Mouse (Mus musculus): ENCODE measurements around the gene Iqcf1. TPM values are rescaled to one million over a fixed set of nuclear protein-coding genes. Genes with fewer than 3 reads are reported as not detected.
A peak's percentile ranks its signal among the peaks of the same experiment; 100 is the strongest.

Iqcf1 gene
- total RNA-seq (2021) = not detected

DNA sequence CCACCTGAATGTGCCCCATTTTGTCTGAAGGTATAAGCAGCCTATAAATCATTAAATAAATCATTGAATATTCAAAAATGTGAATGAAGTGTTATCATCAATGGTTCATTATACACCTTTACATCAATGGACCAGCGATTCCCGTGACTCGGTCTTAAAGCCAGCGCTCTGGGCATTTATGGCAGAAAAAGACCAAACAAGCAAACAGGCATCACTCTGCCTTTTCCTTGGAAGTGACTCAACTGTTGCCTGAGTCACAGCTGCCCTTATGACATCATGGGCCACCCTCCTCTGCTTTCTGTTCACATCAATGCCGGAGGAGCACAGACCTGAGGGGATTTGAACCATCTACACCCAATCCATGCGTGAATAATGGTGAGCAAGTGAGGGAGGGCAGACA, at the start of gene Iqcf1:
Gene Iqcf1 (plus strand): TSS at position 301 of the 400 bp plus-strand sequence.
- DNase-seq = no peak

DNA sequence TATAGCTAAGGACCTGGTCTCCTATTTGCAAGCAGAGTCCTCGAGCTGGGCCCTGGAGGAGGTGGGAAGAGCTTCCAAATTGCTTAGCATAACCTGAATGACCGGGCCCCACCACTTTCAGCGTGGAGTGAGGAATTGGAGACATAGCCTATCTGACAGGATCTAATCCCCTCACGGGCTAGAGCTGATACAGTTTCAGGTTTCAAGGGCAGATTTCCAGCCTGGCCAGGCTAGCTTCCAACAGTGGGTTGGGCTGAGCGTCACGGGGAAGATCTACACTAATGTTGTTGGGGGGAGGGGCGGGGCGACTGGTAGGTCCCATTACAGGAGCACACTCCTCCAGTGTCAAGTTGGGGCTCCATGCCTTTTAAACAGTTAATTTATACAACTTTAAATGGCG, 49.1 kb upstream of the Iqcf1 start:
- peak; percentile 69 for DNase-seq

GRCm38 (mm10) chr9:106451298-106451697, 48.5 kb upstream of the Iqcf1 start:
- DNase-seq = no peak

DNA sequence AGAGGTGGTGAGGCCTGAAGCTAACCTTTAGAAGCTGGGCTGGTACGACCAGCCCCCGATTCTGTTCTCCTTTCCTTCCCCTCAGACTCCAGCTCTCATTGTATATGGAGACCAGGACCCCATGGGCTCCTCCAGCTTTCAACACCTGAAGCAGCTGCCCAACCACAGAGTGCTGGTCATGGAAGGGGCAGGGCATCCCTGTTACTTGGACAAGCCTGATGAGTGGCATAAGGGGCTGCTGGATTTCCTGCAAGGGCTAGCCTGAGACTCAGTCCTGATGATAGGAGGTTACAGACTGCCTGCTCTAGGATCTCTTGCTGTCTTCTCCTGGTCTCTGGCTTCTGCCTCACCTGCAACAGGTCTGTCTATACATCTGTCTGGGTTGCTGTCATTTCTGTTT, 47.9 kb upstream of the Iqcf1 start:
- no peak for DNase-seq

DNA sequence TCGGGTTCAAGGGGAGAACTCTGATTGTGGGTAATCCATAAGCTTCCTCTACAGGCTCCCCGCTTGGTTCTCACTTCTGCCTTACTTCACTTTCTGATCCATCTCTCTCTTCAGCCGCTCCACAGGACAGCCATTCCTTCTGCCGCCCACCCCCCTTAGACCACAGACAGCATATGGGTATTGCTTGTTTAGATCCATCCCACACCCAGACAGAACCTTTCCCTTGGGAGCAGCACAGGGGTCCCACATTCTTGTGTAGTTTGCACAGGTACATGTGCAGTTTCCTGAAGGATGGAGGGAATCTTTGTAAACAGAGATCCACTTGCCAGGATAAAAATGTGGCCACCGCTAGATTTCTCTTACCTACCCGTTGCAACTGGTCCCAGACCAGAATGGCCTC, 47.4 kb upstream of the Iqcf1 start:
- no peak for DNase-seq

GRCm38 (mm10) chr9:106452821-106453220, 46.9 kb upstream of the Iqcf1 start:
- peak; percentile 67 for DNase-seq

- peak; percentile 76 for DNase-seq
Observed at GRCm38 (mm10) chr9:106453271-106454070, 46.3 kb upstream of the Iqcf1 start, which contains the start of gene Pcbp4. Gene Pcbp4, plus strand, starts transcription at chr9:106453291.

- peak; percentile 39 for DNase-seq
Observed at GRCm38 (mm10) chr9:106454071-106454761, 45.6 kb upstream of the Iqcf1 start.

DNA sequence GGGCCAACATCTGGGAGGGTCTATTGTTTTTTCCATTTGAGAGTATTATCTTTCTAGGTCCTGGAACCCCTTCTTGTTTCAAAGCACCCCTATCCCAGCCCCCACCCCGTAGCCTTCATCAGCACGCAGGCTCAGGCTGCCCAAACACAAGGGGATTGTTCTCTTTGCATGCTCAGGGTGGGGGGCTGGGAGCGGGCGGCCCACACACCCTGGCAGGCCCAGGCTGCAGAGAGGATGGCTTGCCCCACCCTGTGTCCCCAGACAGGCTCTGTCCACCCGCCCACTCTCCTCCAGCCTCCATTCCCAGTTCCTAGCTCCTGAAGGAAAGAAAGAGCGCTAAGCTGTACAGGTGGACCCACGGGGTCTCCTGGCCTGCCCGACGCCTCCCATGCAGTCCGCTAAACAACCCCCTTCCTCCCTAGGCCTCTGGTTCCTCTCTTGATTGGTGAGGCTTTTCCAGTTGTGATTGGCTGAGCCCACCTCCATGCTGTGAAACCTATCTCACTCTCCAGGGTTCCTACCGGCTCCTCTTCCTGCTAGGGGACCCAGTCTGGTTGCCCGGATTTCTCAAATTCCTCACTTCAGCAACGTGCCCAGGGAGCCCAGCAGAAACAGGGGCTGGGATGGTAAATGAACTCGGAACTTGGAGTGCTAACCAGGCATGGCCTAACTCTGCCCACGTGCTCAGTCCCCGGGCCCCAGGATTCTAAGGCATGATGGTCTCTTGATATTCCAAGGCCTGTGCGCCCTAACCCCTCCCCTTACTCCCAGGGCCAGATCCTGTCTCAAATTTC, 44.7 kb upstream of the Iqcf1 start:
- DNase-seq = no peak

DNA sequence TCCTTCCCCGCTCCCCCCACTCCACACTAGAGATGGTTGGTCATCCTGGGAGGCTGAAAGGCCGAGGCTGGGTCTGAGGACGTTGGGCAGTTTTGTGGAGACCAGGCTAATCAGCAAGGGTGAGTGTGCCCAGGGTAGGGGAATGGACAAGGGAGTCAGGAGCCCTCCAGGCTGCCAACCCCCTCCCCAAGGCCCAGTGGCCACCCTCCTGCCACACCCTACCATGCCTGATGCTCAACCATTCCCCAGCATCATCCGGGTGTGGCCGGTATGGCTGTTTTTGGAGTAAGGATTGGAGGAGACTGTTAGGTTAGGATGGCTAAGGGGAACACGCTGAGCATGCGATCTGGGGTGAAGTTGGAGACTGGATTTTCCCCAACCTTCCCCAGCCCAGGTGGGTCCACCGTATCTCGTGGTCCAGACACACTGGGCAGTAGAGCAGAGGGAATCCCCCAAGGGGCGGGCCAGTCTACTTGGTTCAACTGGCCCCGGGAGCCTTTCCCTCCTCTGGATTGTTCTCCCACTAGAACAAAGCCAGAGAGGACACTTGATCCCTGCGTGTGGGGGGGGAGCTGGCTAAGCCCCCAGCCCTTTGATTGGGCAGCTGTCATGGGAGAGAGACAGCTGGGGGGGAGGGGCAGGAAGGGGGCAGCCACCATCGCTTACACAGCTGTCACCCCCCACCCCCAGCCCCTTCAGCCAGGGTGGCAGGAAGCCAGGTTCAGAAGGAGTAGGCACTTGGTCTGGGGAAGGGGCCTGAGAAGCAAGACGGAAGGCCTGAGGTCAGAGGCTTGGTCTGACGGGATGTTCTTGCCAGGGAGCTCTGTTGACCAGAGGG, 43.2 kb upstream of the Iqcf1 start:
- peak; percentile 40 for DNase-seq

DNA sequence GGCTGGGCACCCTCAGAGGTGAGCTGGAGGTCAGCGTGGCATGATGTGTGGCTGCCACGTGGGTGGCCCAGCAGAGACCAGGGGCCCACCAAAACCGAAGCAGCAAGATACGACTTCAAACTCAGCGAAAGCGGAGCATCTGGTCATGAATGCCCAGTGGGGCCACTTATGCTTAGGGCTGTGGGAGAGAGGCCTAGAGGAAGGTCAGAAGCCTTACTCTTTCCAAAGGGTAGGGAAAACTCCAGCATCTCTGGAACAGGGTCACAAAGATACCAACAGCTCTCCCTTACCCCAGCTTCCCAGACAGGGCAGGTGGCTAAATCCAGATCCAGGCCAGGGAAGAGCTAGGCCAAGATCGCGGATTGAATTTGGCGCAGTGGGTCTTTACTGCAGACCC, 42.6 kb upstream of the Iqcf1 start:
- DNase-seq = no peak

DNA sequence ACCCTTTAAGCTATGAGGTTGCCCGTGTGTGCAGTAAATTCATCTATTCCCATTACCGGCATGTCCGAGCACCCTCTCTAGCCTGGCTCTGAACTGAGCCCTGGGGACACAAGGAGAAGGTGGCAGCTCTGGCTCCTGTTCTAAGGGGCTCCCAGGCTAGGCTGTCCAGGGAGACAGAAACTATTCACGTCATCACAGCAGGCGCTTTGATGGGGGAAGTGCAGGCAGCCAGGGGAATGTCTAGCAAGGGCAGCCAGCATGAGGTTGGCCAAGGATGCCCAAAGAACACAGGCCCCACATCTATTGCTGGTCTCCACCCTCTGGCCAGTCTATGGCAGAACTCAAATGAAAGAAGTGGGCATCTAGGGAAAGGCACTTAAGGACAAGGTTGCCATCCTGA, 41.8 kb upstream of the Iqcf1 start:
- peak; percentile 44 for DNase-seq

GRCm38 (mm10) chr9:106459946-106460345, 39.8 kb upstream of the Iqcf1 start:
- DNase-seq = no peak

DNA sequence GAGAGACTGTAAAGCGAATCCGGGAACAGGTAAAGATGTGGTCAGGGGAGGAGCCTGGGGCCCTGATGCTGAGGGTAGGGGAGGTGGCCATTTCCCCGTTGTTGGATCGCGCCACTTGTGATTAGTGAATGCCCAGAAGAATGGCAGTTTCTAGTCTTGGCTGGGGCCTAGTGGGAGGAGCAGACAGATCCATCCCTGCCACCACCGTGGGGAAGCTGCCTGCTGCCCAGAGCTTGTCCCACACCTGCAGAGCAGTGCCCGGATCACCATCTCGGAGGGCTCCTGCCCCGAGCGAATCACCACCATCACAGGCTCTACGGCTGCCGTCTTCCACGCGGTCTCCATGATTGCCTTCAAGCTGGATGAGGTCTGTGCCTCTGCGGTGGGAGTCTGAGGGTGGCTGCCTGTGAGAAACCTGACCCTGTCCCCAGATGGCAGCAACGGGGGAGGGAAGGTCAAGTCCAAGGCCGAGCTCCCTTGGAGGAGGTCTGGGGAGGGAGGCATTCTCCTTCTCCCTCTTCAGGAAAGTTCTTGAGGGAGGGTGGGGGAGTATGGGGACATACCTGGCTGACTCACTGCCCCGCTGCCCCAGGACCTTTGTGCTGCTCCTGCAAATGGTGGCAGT, 39.3 kb upstream of the Iqcf1 start:
- DNase-seq = no peak

DNA sequence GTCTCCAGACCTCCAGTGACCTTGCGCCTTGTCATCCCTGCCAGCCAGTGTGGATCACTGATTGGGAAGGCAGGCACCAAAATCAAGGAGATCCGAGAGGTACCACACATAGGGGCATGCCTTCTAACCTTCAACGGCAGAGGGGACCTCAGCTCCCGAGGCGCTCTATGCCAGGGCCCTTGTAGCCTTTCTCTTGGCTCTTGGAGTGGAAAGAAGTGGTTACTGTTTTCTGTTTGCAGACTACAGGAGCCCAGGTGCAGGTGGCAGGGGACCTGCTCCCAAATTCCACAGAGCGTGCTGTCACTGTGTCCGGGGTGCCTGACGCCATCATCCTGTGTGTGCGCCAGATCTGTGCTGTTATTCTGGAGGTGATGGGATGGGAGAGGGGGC, 38.7 kb upstream of the Iqcf1 start:
- no peak for DNase-seq

- no peak for DNase-seq
Observed at GRCm38 (mm10) chr9:106461641-106462429, 37.9 kb upstream of the Iqcf1 start.

DNA sequence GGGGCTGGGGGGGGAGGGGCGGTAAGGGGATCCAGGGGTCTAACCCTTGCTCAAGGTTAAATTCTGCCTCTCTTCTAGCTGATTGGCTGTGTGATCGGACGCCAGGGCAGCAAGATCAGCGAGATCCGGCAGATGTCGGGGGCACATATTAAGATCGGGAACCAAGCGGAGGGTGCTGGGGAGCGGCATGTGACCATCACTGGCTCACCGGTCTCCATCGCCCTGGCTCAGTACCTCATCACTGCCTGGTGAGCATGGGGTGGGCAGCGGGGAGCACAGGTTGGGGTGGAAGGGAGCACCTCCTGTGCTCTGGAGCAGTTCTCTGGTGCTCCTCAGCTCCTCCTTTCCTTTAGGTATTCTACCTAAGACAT, 37.4 kb upstream of the Iqcf1 start:
- DNase-seq = no peak

DNA sequence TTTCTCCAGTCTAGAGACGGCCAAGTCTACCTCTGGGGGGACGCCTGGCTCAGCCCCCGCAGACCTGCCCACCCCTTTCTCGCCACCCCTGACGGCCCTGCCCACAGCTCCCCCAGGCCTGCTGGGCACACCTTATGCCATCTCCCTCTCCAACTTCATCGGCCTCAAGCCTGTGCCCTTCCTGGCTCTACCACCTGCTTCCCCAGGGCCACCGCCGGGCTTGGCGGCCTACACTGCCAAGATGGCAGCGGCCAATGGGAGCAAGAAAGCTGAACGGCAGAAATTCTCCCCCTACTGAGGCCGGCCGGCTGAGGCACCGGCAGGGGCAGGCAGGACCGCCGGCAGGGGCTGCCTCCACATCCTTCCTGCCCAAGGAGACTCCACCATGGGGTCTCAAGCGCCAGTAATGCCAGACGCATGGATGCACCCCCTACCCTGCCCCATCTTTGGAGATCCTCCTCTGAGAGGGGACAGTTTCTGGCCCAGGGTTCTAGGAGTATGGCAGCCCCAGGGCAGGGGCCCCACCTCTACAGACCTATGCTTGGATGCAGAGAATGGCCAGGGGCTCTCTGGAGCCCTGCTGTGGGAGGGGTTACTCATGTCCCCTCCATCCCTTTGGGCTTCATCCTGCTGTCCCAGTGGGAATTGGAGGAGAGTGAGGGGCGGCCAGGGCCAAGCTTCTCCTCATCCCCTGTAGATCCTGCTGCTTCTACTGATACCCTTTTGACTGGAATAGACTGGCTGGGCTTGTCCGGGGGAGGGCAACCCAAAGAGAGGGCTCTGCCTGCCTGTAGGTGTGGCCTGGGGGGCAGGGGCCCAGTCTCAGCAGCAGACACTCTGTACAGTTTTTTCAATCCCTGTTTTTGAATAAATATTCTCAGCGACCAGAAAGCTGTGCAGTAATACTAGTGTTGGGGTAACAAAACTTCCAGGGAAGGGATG, 36.4 kb upstream of the Iqcf1 start:
- DNase-seq = no peak

DNA sequence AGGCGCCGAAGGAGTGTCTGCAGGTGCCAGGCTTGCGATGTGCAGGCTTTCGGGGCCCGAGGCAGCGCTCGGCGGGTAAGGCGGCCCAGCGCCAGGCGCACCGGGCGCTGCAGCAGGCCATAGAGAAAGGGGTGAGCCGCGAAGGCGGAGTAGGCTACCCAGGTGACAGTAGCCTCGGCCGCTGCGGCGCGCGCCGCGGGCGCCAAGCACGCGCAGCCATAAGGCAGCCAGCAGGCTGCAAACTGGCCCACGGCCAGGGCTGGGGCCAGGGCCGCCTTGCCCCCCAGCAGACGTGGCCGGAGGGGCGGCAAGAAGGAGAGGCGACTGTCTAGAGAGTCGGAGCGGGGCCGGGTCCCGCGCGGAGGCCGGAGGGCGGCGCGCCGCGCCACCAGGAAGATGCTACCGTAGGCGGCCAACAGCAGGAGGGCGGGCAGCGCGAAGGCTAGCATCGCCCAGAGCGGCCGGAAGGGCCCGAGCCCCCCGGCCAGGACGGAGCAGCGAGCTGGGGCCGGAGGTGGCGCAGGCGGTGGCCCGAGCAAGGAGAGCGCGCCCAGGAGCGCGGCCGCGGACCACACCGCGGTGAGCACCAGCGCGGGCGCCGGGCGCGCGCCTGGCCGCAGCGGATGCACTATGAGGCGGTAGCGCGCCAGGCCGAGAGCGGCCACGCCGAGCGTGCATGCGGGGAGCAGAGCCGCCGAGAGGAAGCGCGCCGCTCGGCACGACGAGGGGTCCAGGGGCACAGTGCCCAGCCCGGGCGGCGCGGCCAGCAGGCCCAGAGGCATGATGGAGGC, 34.8 kb upstream of the Iqcf1 start:
- peak; percentile 68 for DNase-seq
